Mouse (Mus musculus): Measurements from ENCODE around the gene Tctex1d1. TPM values are rescaled to one million over a fixed set of nuclear protein-coding genes. Genes with fewer than 3 reads are reported as not detected.

Tctex1d1 gene
- polyA plus RNA-seq, 1 experiment from 2014 or later = 1.0 TPM

GRCm38 (mm10) chr4:103005190-103005945 lies 27.0 kb downstream of the Tctex1d1 start:
- no peak for ATAC-seq
- H3K9me3 ChIP-seq (ENCODE audit: control insufficient read depth, low read length) = no peaks in the 10 kb centered on the region
- H3K4me2 ChIP-seq (ENCODE audit: low read depth, low read length) = no peak overlapping the region
- no peak overlapping the region for H3K4me3 ChIP-seq (ENCODE audit: low read length)
- H3K9ac ChIP-seq (ENCODE audit: low read depth, low read length) = no peak overlapping the region
- 66% methylated on average over 15 of the region's 15 CpGs for WGBS
- H3K4me1 ChIP-seq (ENCODE audit: control insufficient read depth, insufficient read depth, low read length) = peaks cover 6% of the 10 kb centered on the region; the same call in 1 of the 2 replicates
- H3K36me3 ChIP-seq (ENCODE audit: control insufficient read depth, insufficient read depth, low read length) = no peaks in the 10 kb centered on the region
- no peaks in the 10 kb centered on the region for H3K27me3 ChIP-seq (replicated peaks; ENCODE audit: control insufficient read depth, insufficient read depth, low read length)
- no peak overlapping the region for H3K27ac ChIP-seq (ENCODE audit: low read length)

DNA sequence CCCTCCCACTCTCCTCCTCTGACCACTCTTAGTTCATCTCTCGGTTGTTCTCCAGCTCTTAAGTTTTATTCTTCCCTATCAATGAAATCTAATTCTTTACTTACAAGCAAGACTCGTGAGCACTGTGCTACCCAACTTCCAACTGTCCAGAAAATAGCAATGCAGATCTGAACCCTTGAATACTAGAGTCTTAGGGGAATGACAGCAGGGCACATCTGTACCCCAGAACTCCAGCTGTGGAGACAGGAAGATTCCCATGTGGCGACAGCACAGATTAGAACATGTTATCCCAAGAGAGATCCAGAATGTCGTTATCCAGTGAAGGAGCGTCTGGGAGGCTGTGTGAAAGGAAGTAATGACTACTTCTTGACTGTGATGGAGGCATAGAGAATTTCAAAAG lies 27.9 kb downstream of the Tctex1d1 start:
- Histone ChIP-seq H3K9ac (ENCODE audit: low read depth, low read length) (no peak overlapping the region), H3K27ac (ENCODE audit: low read length) (no peak overlapping the region), H3K9me3 (ENCODE audit: control insufficient read depth, low read length) (no peaks in the 10 kb centered on the region), H3K27me3 (replicated peaks; ENCODE audit: control insufficient read depth, insufficient read depth, low read length) (no peaks in the 10 kb centered on the region), H3K4me2 (ENCODE audit: low read depth, low read length) (no peak overlapping the region), H3K36me3 (ENCODE audit: control insufficient read depth, insufficient read depth, low read length) (no peaks in the 10 kb centered on the region), H3K4me1 (ENCODE audit: control insufficient read depth, insufficient read depth, low read length) (peaks cover 6% of the 10 kb centered on the region; the same call in 1 of the 2 replicates), H3K4me3 (ENCODE audit: low read length) (no peak overlapping the region)
- 74% methylated on average over 5 of the region's 5 CpGs for WGBS
- no peak for ATAC-seq

DNA sequence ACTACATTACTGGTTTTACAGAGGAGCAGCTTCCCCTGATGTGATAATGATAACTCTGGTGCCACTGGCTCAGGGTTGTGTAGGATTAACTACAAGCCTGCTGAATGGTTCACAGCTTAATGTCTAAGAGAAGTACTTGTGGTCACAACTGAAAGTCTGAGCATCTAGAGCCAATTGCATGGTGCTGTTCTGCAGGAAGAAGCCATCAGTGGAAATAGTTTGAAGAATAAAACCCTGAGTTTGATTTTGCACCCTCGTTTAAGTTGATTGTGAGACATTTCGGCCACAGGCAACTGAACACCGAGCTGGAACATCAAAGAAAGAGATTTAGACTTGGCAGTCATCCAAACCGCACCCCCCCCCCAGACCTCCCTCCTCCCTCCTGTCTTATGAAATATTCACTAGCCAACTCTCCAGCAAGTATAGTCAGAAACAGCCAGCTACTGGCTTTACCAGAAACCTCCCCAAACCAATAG lies 28.6 kb downstream of the Tctex1d1 start:
- H3K27ac ChIP-seq (ENCODE audit: low read length) = no peak overlapping the region
- WGBS = 29% methylated on average over 4 of the region's 4 CpGs
- no peak overlapping the region for H3K9ac ChIP-seq (ENCODE audit: low read depth, low read length)
- H3K4me3 ChIP-seq (ENCODE audit: low read length) = no peak overlapping the region
- no peaks in the 10 kb centered on the region for H3K36me3 ChIP-seq (ENCODE audit: control insufficient read depth, insufficient read depth, low read length)
- no peak for ATAC-seq
- H3K9me3 ChIP-seq (ENCODE audit: control insufficient read depth, low read length) = no peaks in the 10 kb centered on the region
- H3K27me3 ChIP-seq (replicated peaks; ENCODE audit: control insufficient read depth, insufficient read depth, low read length) = no peaks in the 10 kb centered on the region
- H3K4me2 ChIP-seq (ENCODE audit: low read depth, low read length) = no peak overlapping the region
- H3K4me1 ChIP-seq (ENCODE audit: control insufficient read depth, insufficient read depth, low read length) = peaks cover 6% of the 10 kb centered on the region; the same call in 1 of the 2 replicates

DNA sequence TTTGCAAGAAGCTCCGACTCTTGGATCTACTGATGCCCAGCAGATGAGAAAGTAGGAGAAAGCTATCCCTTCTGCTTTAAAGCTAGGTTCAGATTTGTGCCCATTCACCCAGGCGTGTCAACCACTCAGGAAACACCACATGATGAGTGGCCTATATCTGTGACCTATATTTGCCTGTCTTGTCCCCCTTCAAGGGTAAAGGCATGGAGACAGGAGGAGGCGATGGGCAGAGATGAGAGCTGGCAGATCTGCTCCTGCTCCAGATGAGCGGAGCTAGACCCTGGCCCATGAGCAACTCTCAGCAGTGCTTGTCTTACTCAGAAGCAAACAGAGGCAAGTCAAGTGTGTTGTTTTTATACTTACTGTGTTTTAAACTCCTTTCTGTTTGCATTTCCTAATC lies 32.3 kb downstream of the Tctex1d1 start:
- Histone ChIP-seq H3K36me3 (ENCODE audit: control insufficient read depth, insufficient read depth, low read length) (no peaks in the 10 kb centered on the region), H3K9me3 (ENCODE audit: control insufficient read depth, low read length) (no peaks in the 10 kb centered on the region), H3K27ac (ENCODE audit: low read length) (no peak overlapping the region), H3K9ac (ENCODE audit: low read depth, low read length) (no peak overlapping the region), H3K4me2 (ENCODE audit: low read depth, low read length) (no peak overlapping the region), H3K4me3 (ENCODE audit: low read length) (no peak overlapping the region), H3K4me1 (ENCODE audit: control insufficient read depth, insufficient read depth, low read length) (peaks cover 10% of the 10 kb centered on the region; the same call in 1 of the 2 replicates), H3K27me3 (replicated peaks; ENCODE audit: control insufficient read depth, insufficient read depth, low read length) (no peaks in the 10 kb centered on the region)
- 87% methylated on average over 4 of the region's 4 CpGs for WGBS
- no peak for ATAC-seq

DNA sequence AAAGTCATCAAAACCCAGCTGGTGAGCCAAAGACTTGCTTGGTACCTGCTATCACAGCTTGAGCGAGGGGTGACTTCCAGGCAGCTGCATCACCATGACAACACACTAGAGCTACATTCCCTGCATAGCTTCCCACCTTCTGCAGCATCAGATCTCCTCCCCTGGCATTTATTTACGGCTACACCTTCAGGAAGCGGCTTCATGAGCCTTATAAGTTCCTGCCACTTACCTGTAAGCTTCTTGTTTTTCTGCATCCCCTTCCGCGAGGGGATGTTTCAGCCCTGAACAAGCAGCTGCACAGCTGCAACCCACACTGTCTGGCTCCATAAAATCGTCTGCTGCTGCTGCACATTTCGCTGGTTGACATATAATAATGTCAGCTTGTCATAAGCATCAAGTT lies 33.4 kb downstream of the Tctex1d1 start:
- Histone ChIP-seq H3K27ac (ENCODE audit: low read length) (no peak overlapping the region), H3K27me3 (replicated peaks; ENCODE audit: control insufficient read depth, insufficient read depth, low read length) (no peaks in the 10 kb centered on the region), H3K36me3 (ENCODE audit: control insufficient read depth, insufficient read depth, low read length) (no peaks in the 10 kb centered on the region), H3K4me1 (ENCODE audit: control insufficient read depth, insufficient read depth, low read length) (peaks cover 10% of the 10 kb centered on the region; the same call in 1 of the 2 replicates), H3K4me3 (ENCODE audit: low read length) (no peak overlapping the region), H3K9me3 (ENCODE audit: control insufficient read depth, low read length) (no peaks in the 10 kb centered on the region), H3K9ac (ENCODE audit: low read depth, low read length) (no peak overlapping the region), H3K4me2 (ENCODE audit: low read depth, low read length) (no peak overlapping the region)
- WGBS = 36% methylated on average over 7 of the region's 7 CpGs
- no peak for ATAC-seq

GRCm38 (mm10) chr4:103013490-103013889 lies 35.1 kb downstream of the Tctex1d1 start:
- Histone ChIP-seq H3K9me3 (ENCODE audit: control insufficient read depth, low read length) (no peaks in the 10 kb centered on the region), H3K9ac (ENCODE audit: low read depth, low read length) (no peak overlapping the region), H3K27me3 (replicated peaks; ENCODE audit: control insufficient read depth, insufficient read depth, low read length) (no peaks in the 10 kb centered on the region), H3K4me3 (ENCODE audit: low read length) (peak overlapping the region; percentile 18), H3K27ac (ENCODE audit: low read length) (no peak overlapping the region), H3K4me1 (ENCODE audit: control insufficient read depth, insufficient read depth, low read length) (peaks cover 5% of the 10 kb centered on the region; the same call in 1 of the 2 replicates), H3K4me2 (ENCODE audit: low read depth, low read length) (peak overlapping the region; percentile 19; the same call in 1 of the 2 replicates), H3K36me3 (ENCODE audit: control insufficient read depth, insufficient read depth, low read length) (no peaks in the 10 kb centered on the region)
- no peak for ATAC-seq
- WGBS = 11% methylated on average over 4 of the region's 4 CpGs

- Histone ChIP-seq H3K27me3 (replicated peaks; ENCODE audit: control insufficient read depth, insufficient read depth, low read length) (no peaks in the 10 kb centered on the region), H3K9ac (ENCODE audit: low read depth, low read length) (no peak within 1 kb of the TSS), H3K4me3 (ENCODE audit: low read length) (no peak within 1 kb of the TSS), H3K36me3 (ENCODE audit: control insufficient read depth, insufficient read depth, low read length) (no peaks in the 10 kb centered on the region), H3K9me3 (ENCODE audit: control insufficient read depth, low read length) (no peaks in the 10 kb centered on the region), H3K4me1 (ENCODE audit: control insufficient read depth, insufficient read depth, low read length) (peaks cover 3% of the 10 kb centered on the region; the same call in 1 of the 2 replicates), H3K27ac (ENCODE audit: low read length) (no peak within 1 kb of the TSS), H3K4me2 (ENCODE audit: low read depth, low read length) (no peak within 1 kb of the TSS)
- peak; percentile 75 for ATAC-seq
- 56% methylated on average over 4 of the region's 4 CpGs for WGBS
These were observed 48.2 kb downstream of the Tctex1d1 start, which contains the start of gene Insl5 for GRCm38 (mm10) chr4:103026621-103027020. Insl5 (minus strand) TSS chr4:103026842.

DNA sequence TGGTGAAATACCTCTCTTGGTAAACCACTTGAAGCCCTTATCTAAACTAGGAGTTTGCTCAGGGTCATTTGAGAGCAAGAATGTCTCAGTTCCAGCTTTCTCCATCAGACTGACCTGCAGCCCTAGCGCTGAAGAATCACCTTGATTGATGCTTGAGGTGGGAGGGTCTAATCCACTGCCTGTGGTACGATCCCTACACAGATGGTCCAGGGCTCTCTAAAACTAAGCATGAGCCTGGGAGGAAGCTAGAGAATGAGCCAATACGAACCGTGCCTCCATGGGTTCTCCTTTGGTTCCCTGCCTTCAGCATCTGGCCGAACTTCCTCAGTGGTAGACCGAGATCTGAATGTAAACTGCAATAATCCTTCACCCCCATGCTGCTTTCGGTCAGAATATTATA lies 49.3 kb downstream of the Tctex1d1 start:
- Histone ChIP-seq H3K9ac (ENCODE audit: low read depth, low read length) (no peak overlapping the region), H3K4me1 (ENCODE audit: control insufficient read depth, insufficient read depth, low read length) (peaks cover 3% of the 10 kb centered on the region; the same call in 1 of the 2 replicates), H3K36me3 (ENCODE audit: control insufficient read depth, insufficient read depth, low read length) (no peaks in the 10 kb centered on the region), H3K9me3 (ENCODE audit: control insufficient read depth, low read length) (no peaks in the 10 kb centered on the region), H3K27me3 (replicated peaks; ENCODE audit: control insufficient read depth, insufficient read depth, low read length) (no peaks in the 10 kb centered on the region), H3K4me2 (ENCODE audit: low read depth, low read length) (no peak overlapping the region), H3K4me3 (ENCODE audit: low read length) (no peak overlapping the region), H3K27ac (ENCODE audit: low read length) (no peak overlapping the region)
- ATAC-seq = no peak
- 71% methylated on average over 7 of the region's 7 CpGs for WGBS

DNA sequence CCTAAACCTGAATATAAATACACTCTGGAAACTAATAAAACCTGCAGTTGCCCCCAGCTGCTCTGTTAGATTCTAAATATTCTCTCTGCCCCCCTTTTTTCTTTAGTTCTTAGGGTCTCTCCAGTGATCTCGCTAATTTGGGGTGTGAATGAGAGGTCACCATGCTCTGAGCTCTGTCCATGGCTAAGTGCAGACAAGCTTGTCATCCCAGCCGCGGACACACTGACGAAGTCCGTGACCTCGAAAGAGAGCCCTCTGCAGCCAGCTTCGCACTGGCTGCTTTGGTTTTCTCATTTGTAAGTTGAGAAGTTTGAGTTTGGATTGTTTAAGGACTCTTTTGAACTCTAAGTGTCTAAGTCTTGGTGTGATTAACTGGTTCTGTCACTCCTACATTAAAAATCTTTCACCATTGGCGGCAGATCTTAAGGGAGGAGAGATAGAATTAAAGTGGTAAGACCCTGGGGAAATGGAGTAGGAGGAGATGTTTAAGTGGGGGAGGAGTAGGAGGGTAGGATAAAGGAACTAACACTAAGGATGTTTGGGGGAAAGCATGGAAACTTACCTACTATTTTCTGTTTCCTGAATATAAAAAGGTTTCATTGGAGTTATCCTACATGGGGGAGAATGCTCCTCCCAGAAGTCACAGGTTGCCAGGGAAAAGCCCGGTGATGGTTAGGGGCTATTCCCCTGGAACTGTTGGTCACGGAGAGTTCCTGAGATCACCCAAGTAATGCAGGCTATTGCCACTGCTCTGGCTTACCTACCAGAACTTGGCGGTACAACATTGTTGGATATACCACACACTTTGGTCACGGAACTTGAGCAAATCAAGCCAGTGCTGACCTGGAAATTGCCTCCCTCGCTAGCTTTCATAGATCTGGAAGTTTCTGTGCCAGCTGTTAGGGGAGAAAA lies 50.0 kb downstream of the Tctex1d1 start:
- ATAC-seq = no peak
- 74% methylated on average over 13 of the region's 13 CpGs for WGBS
- no peaks in the 10 kb centered on the region for H3K27me3 ChIP-seq (replicated peaks; ENCODE audit: control insufficient read depth, insufficient read depth, low read length)

More for the DNA sequence above, 50.0 kb downstream of the Tctex1d1 start:
- Histone ChIP-seq H3K9ac (ENCODE audit: low read depth, low read length) (no peak overlapping the region), H3K4me3 (ENCODE audit: low read length) (no peak overlapping the region), H3K4me2 (ENCODE audit: low read depth, low read length) (no peak overlapping the region), H3K36me3 (ENCODE audit: control insufficient read depth, insufficient read depth, low read length) (no peaks in the 10 kb centered on the region), H3K4me1 (ENCODE audit: control insufficient read depth, insufficient read depth, low read length) (peaks cover 3% of the 10 kb centered on the region; the same call in 1 of the 2 replicates), H3K27ac (ENCODE audit: low read length) (no peak overlapping the region), H3K9me3 (ENCODE audit: control insufficient read depth, low read length) (no peaks in the 10 kb centered on the region)
